Mouse (Mus musculus) skeletal muscle tissue, postnatal 0 days (tissue): Measurements from ENCODE around the gene Epb41l5. TPM values are rescaled to one million over a fixed set of nuclear protein-coding genes. Genes with fewer than 3 reads are reported as not detected.

ENCODE experiments used
- polyA plus RNA-seq: library from polyadenylated mRNA; unstranded; fragments of >200 nt; fragmentation: Nextera tagmentation; extraction: Ambion mirVana; gene quantifications from 2 replicates; pipeline ENCODE4 v1.2.1, GENCODE M21; 2015

Gene Epb41l5
- 2.1 and 2.3 TPM in 2 replicates for polyA plus RNA-seq

GRCm38 (mm10) chr1:119648205-119649111 lies at the start of gene Epb41l5:
Gene Epb41l5, minus strand, starts transcription at chr1:119649000.

GRCm38 (mm10) chr1:119525689-119526591 lies 122.9 kb downstream of the Epb41l5 start, which contains the start of gene Tmem185b:
Gene Tmem185b, plus strand, starts transcription at chr1:119526160.

GRCm38 (mm10) chr1:119504260-119505062 lies 144.3 kb downstream of the Epb41l5 start, which contains the start of gene Ralb:
Gene Ralb, minus strand, starts transcription at chr1:119504794.

Other genes starting within 250 kb of the Epb41l5 start
- gene Inhbb, start 226.8 kb downstream of the Epb41l5 start, polyA plus RNA-seq = 0.49 and 0.78 TPM in 2 replicates
- gene Ralb, start 144.2 kb downstream of the Epb41l5 start, polyA plus RNA-seq = 47.6 and 64.7 TPM in 2 replicates
- gene Tmem185b, start 122.8 kb downstream of the Epb41l5 start, polyA plus RNA-seq = 9.3 and 10.2 TPM in 2 replicates
- gene Ptpn4, start 188.6 kb upstream of the Epb41l5 start, polyA plus RNA-seq = 4.0 and 6.2 TPM in 2 replicates